Mouse (Mus musculus) hindbrain, embryonic 13.5 days (tissue): ENCODE data around the gene Gm7579. TPM values are rescaled to one million over a fixed set of nuclear protein-coding genes. Genes with fewer than 3 reads are reported as not detected.
"Not testable (repeated sequence)": the region's sequence is repeated elsewhere in the genome, so short reads cannot be mapped to it uniquely, and the experiment has no call there.

Experiments used
- ATAC-seq: fragments of 200-750 bp; cut with Nextera tagmentation; 2 replicates; pipeline ENCODE4 v1.8.0; 2017; ENCODE audit warnings: moderate TSS enrichment; ENCODE audit not compliant: low FRiP score
- H3K27ac ChIP-seq: fragments of 300-500 bp; sonication (generic); 2 replicates; pipeline ENCODE4 v1.5.1; 2015; ENCODE audit warnings: inconsistent platforms, mild to moderate bottlenecking, moderate library complexity
- H3K27me3 ChIP-seq: fragments of 300-500 bp; sonication (generic); 2 replicates; pipeline ENCODE4 v1.6.1; 2015; ENCODE audit warnings: mild to moderate bottlenecking, inconsistent platforms
- H3K36me3 ChIP-seq: fragments of 300-500 bp; sonication (generic); 2 replicates; pipeline ENCODE4 v1.6.1; 2015; ENCODE audit warnings: mild to moderate bottlenecking, inconsistent platforms
- H3K4me1 ChIP-seq: fragments of 300-500 bp; sonication (generic); replicated peaks from 2 replicates; pipeline ENCODE4 v1.6.1; 2015; ENCODE audit warnings: inconsistent platforms
- H3K4me2 ChIP-seq: fragments of 300-500 bp; sonication (generic); 2 replicates; pipeline ENCODE4 v1.6.1; 2015; ENCODE audit warnings: inconsistent platforms, mild to moderate bottlenecking, moderate library complexity
- H3K4me3 ChIP-seq: fragments of 300-500 bp; sonication (generic); 2 replicates; pipeline ENCODE4 v1.5.1; 2015; ENCODE audit warnings: mild to moderate bottlenecking, inconsistent platforms
- H3K9ac ChIP-seq: fragments of 300-500 bp; sonication (generic); 2 replicates; pipeline ENCODE4 v1.6.1; 2015; ENCODE audit warnings: mild to moderate bottlenecking, inconsistent platforms
- H3K9me3 ChIP-seq: fragments of 300-500 bp; sonication (generic); 2 replicates; pipeline ENCODE4 v1.6.1; 2016; ENCODE audit warnings: inconsistent platforms
- WGBS: fragments of 180-500 bp; shearing (Covaris S2); methylation state at CpG from one replicate; pipeline ENCODE4 v1.1.7; 2015; 5-methylcytosine and 5-hydroxymethylcytosine counted together
- polyA plus RNA-seq: library from polyadenylated mRNA; unstranded; fragments of >200 nt; fragmentation: Nextera tagmentation; extraction: Ambion mirVana; gene quantifications from 2 replicates; pipeline ENCODE4 v1.2.1, GENCODE M21; 2015

Gm7579 gene
- polyA plus RNA-seq: not detected in 2 replicates

DNA sequence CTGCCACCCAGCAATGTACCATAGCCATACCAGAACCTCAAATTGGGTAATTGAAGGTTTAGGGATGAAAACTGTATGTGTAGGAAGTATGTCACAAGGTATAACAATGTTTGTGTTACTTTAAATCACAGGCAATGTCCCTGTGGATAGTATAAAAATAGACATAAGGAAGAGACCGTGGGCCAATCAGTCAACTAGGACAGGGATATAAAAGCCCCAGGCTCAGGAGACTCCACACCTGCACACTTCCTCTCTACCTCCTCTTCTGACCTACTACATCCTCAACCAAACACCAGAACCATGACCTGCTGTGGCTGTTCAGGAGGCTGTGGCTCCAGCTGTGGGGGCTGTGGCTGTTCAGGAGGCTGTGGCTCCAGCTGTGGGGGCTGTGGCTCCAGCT is at the start of gene Gm7579:
Gene Gm7579 (plus strand): TSS at position 301 of the 400 bp plus-strand sequence.
- Histone ChIP-seq H3K4me2 (no peak within 1 kb of the TSS), H3K36me3 (no peaks in the 10 kb centered on the region), H3K4me3 (no peak within 1 kb of the TSS), H3K9ac (no peak within 1 kb of the TSS), H3K4me1 (no peaks in the 10 kb centered on the region), H3K27ac (no peak within 1 kb of the TSS), H3K27me3 (no peaks in the 10 kb centered on the region), H3K9me3 (no peaks in the 10 kb centered on the region)
- 67% methylated on average over 1 of the region's 1 CpGs for WGBS
- ATAC-seq: no peak

DNA sequence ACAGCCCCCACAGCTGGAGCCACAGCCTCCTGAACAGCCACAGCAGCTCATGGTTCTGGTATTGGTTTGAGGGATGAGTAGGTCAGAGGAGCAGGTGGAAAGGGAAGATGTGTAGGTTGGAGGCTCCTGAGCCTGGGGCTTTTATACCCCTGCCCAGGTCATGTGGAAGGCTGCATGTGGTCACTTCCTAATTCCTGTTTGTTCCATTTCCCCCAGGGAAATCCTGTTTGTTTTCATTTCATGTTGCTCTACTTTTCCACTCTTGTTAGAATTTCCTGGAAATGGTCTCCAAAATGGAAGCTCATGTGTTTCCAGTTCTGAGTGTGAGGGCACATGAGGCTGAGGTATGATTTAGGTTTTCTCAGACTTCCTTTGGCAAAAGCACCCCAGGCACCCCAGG is 46.0 kb upstream of the Gm7579 start, which contains the start of gene Gm4553:
Gene Gm4553 (minus strand): TSS at position 101 of the 400 bp plus-strand sequence.
- H3K36me3 ChIP-seq, H3K4me3 ChIP-seq, H3K4me2 ChIP-seq, H3K4me1 ChIP-seq, ATAC-seq, H3K27me3 ChIP-seq, H3K9me3 ChIP-seq, H3K27ac ChIP-seq, H3K9ac ChIP-seq: not testable (repeated sequence)

DNA sequence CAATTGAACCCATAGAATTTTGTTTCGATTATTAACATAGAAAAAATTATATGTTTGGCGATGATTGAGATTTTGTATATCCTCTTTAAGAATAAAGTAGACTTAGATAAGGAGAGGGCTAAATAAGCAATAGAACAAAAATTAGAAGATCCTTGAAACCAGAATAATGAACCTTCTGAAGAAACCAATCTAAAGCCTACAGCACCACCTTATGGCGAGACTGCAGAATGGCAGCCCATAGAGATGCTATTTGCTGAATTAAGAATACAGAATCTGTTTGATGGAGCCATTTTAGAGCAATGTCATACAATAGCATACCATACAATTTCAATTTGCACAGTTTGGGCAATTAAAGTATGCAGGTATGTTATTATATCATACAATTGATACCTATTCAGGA is 41.8 kb upstream of the Gm7579 start:
- no peak overlapping the region for H3K4me2 ChIP-seq
- 43% methylated on average over 3 of the region's 3 CpGs for WGBS
- no peaks in the 10 kb centered on the region for H3K9me3 ChIP-seq
- H3K4me3 ChIP-seq: no peak overlapping the region
- ATAC-seq: no peak
- H3K9ac ChIP-seq: no peak overlapping the region
- no peaks in the 10 kb centered on the region for H3K4me1 ChIP-seq
- no peaks in the 10 kb centered on the region for H3K36me3 ChIP-seq
- no peaks in the 10 kb centered on the region for H3K27me3 ChIP-seq
- no peak overlapping the region for H3K27ac ChIP-seq

DNA sequence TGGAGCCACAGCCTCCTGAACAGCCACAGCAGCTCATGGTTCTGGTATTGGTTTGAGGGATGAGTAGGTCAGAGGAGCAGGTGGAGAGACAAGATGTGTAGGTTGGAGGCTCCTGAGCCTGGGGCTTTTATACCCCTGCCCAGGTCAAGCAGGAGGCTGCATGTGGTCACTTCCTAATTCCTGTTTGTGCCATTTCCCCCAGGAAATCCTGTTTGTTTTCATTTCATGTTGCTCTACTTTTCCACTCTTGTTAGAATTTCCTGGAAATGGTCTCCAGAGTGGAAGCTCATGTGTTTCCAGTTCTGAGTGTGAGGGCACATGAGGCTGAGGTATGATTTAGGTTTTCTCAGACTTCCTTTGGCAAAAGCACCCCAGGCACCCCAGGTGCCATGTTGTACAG is 35.8 kb upstream of the Gm7579 start, which contains the start of gene Krtap5-2:
Gene Krtap5-2 (minus strand): TSS at position 101 of the 400 bp plus-strand sequence.
- not testable (repeated sequence) for ATAC-seq, H3K4me2 ChIP-seq, H3K27ac ChIP-seq, H3K9me3 ChIP-seq, H3K4me1 ChIP-seq, H3K4me3 ChIP-seq, H3K27me3 ChIP-seq, H3K9ac ChIP-seq, H3K36me3 ChIP-seq

DNA sequence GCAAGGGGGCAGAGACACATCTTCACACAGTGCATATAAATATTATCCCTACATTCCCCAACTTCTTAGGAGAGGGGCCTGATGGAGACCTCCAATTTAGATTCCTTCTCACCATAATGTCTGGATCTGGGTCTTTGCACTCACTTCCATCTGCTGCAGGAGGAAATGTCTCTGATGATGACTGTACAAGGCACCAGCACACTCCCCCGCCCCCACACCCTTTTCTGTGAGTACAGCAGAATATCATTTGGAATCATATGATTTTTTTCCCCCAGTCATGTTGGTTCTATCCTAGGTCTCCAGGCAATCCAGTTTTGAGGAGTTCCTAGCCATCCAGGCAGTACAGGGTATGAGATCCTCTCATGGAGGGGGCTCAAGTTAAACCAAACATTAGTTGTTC is 33.0 kb upstream of the Gm7579 start:
- no peaks in the 10 kb centered on the region for H3K9me3 ChIP-seq
- H3K4me3 ChIP-seq: no peak overlapping the region
- H3K9ac ChIP-seq: no peak overlapping the region
- no peaks in the 10 kb centered on the region for H3K4me1 ChIP-seq
- no peaks in the 10 kb centered on the region for H3K27me3 ChIP-seq
- no peak for ATAC-seq
- WGBS: 97% methylated on average over 1 of the region's 1 CpGs
- no peak overlapping the region for H3K4me2 ChIP-seq
- H3K27ac ChIP-seq: no peak overlapping the region
- no peaks in the 10 kb centered on the region for H3K36me3 ChIP-seq

DNA sequence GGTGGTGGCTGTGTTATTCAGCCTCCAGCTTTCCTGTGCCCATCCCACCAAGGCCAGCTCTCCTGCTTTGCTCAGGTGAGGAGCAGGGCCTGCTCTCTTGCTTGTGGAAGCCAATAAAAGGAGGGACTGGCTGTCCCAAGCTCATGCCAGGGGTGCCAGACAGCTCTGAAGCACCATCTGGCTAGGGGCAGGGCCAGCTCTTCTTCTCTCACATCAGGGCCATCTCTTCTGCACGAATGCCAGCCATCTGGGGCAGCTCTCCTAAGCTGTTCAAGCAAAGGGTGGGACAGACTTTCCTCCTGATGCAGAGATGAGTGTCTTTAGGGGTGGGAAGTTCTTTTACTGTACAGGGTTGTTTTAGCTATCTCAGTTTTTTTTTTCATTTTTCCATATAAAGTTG is 30.6 kb upstream of the Gm7579 start:
- Histone ChIP-seq H3K27ac (no peak overlapping the region), H3K4me1 (no peaks in the 10 kb centered on the region), H3K27me3 (no peaks in the 10 kb centered on the region), H3K9ac (no peak overlapping the region), H3K4me3 (no peak overlapping the region), H3K36me3 (no peaks in the 10 kb centered on the region), H3K4me2 (no peak overlapping the region), H3K9me3 (no peaks in the 10 kb centered on the region)
- no peak for ATAC-seq
- WGBS: 57% methylated on average over 1 of the region's 1 CpGs

DNA sequence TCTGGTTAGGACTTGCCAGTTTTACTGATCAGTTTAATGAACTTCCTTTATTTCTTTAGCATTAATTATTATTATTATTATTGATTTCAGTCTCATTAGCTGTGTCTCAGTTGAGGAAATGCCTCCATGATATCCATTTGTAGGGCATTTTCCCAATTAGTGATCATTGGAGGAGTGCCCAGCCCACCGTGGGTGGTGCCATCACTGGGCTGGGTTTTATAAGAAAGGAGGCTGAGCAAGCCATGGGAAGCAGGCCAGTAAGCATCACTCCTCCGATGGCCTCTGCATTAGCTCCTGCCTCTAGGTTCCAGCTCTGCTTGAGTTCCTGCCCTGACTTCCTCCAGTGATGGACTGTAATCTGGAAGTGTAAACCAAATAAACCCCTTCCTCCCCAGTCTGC is 23.5 kb upstream of the Gm7579 start:
- no peak for ATAC-seq
- Histone ChIP-seq H3K36me3 (no peaks in the 10 kb centered on the region), H3K4me1 (no peaks in the 10 kb centered on the region), H3K27ac (no peak overlapping the region), H3K4me2 (no peak overlapping the region), H3K27me3 (0 out of 2 replicates have a peak, but pooled peaks cover 3% of the 10 kb centered on the region), H3K9me3 (no peaks in the 10 kb centered on the region), H3K4me3 (no peak overlapping the region), H3K9ac (no peak overlapping the region)
- WGBS: 81% methylated on average over 2 of the region's 2 CpGs

DNA sequence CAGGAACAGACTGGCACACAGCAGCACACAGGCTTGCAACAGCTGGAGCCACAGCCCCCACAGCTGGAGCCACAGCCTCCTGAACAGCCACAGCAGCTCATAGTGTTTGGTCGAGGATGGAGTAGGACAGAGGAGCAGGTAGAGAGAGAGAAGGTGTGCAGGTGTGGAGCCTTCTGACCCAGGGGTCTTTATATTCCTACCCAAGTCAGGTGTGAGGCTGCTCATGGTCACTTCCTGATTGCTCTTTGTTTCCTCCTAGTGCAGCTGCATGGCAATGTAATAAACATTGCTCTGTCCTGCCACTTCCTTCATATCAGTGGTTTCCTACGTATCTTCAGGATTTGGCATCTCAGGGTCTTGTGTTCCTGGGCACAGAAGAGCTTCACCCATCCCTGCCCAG is 21.4 kb upstream of the Gm7579 start, which contains the start of gene Gm10153:
Gene Gm10153 (minus strand): TSS at position 101 of the 400 bp plus-strand sequence.
- ATAC-seq: no peak
- WGBS: 57% methylated on average over 2 of the region's 2 CpGs
- Histone ChIP-seq H3K27ac (no peak within 1 kb of the TSS), H3K4me1 (no peaks in the 10 kb centered on the region), H3K27me3 (0 out of 2 replicates have a peak, but pooled peaks cover 3% of the 10 kb centered on the region), H3K4me2 (no peak within 1 kb of the TSS), H3K9me3 (no peaks in the 10 kb centered on the region), H3K9ac (no peak within 1 kb of the TSS), H3K4me3 (no peak within 1 kb of the TSS), H3K36me3 (no peaks in the 10 kb centered on the region)

DNA sequence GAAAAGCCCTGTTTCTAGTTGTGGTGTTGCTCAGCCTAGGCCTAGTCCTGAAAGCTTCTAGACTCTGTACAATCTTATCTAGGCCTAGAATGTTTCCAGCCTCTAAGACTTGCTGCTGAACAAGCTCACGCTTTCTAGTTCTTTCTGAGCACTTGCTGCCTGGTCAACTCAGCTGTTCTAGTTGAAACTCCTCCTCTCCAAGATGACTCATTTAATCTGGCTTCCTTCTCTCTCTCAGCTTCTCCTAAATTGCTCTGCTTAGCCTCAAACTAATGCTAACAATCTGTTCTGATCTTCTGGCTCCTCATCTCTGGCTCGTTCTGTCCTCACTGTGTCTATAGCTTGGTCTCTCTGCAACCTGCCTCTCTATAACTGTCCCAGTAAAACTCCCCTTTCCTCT is 12.9 kb upstream of the Gm7579 start:
- 84% methylated on average over 2 of the region's 2 CpGs for WGBS
- H3K9ac ChIP-seq: no peak overlapping the region
- H3K4me3 ChIP-seq: no peak overlapping the region
- H3K27me3 ChIP-seq: 0 out of 2 replicates have a peak, but pooled peaks cover 2% of the 10 kb centered on the region
- no peaks in the 10 kb centered on the region for H3K9me3 ChIP-seq
- no peaks in the 10 kb centered on the region for H3K36me3 ChIP-seq
- H3K4me2 ChIP-seq: no peak overlapping the region
- no peak overlapping the region for H3K27ac ChIP-seq
- no peak for ATAC-seq
- H3K4me1 ChIP-seq: no peaks in the 10 kb centered on the region

DNA sequence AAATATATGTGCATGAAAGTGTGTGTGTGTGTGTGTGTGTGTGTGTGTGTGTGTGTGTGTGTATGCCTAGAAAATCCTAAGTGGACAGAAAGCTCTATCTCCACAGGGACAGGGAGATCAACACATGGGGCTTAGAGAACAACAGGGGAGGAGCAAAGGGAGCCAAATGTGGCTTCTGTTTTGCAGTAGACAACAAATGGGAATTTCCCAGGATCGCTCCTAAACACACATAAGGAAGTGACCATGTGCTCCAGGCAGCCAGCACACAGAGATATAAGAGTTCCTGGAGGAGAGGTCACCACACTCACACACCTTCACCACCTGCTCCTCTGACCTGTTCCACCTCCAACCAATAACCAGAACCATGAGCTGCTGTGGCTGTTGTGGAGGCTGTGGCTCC is 10.6 kb upstream of the Gm7579 start, which contains the start of gene Krtap5-3:
Gene Krtap5-3 (plus strand): TSS at position 301 of the 400 bp plus-strand sequence.
- Histone ChIP-seq H3K9ac (no peak within 1 kb of the TSS), H3K4me2 (no peak within 1 kb of the TSS), H3K9me3 (no peaks in the 10 kb centered on the region), H3K27me3 (0 out of 2 replicates have a peak, but pooled peaks cover 2% of the 10 kb centered on the region), H3K4me1 (no peaks in the 10 kb centered on the region), H3K36me3 (no peaks in the 10 kb centered on the region), H3K27ac (no peak within 1 kb of the TSS), H3K4me3 (no peak within 1 kb of the TSS)
- WGBS: 69% methylated on average over 1 of the region's 1 CpGs
- no peak for ATAC-seq

DNA sequence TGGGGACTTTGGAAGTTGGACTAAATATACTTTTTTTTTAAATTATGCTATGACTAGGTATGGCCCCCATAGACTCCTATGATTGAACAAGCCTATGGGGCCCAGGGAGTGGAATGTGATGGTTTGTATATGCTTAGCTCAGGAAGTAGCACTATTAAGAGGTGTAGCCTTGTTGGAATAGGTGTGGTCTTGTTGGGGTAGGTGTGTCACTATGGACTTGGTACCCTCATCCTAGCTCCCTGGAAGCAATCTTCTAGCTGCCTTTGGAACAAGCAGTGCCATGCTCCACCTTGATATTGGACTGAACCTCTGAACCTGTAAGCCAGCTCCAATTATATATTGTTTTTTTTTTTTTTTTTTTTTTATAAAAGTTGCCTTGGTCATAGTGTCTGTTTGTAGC is 6.2 kb upstream of the Gm7579 start:
- ATAC-seq: no peak
- no peak overlapping the region for H3K9ac ChIP-seq
- H3K4me3 ChIP-seq: no peak overlapping the region
- 0 out of 2 replicates have a peak, but pooled peaks cover 2% of the 10 kb centered on the region for H3K27me3 ChIP-seq
- H3K27ac ChIP-seq: no peak overlapping the region
- H3K4me1 ChIP-seq: no peaks in the 10 kb centered on the region
- no peaks in the 10 kb centered on the region for H3K9me3 ChIP-seq
- H3K4me2 ChIP-seq: no peak overlapping the region
- H3K36me3 ChIP-seq: no peaks in the 10 kb centered on the region

DNA sequence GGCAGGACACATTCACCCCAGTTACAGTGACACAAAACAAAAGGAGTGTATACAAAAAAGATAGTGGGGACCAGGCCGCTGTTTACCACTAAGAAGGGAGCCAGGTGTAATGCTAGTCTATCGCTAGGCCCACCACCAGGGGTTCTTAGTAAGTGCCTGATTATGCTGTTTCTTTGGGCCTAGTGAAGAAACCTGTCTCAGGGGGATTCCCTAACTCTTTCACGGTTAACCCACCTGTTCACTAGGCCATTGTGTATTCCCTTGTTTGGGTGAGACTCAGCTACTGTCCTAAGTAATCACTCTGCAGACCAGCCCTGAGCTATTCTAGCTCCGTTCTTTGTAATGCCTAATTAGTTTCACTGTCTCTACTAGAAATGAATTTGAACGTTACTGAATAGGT is 4.8 kb upstream of the Gm7579 start:
- H3K9me3 ChIP-seq, H3K27ac ChIP-seq, H3K4me3 ChIP-seq, H3K4me1 ChIP-seq, H3K36me3 ChIP-seq, H3K27me3 ChIP-seq, ATAC-seq, H3K4me2 ChIP-seq, H3K9ac ChIP-seq: not testable (repeated sequence)
- WGBS: 80% methylated on average over 5 of the region's 5 CpGs

DNA sequence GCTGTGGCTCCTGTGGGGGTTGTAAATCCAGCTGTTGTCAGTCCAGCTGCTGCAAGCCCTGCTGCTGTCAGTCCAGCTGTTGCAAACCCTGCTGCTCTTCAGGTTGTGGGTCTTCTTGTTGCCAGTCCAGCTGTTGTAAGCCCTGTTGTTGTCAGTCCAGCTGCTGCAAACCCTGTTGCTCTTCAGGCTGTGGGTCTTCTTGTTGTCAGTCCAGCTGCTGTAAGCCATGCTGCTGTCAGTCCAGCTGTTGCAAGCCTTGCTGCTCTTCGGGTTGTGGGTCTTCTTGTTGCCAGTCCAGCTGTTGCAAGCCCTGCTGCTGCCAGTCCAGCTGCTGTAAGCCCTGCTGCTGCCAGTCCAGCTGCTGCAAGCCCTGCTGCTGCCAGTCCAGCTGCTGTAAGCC is 477 bp downstream of the Gm7579 start:
- H3K27ac ChIP-seq, ATAC-seq, H3K36me3 ChIP-seq, H3K4me3 ChIP-seq, H3K9me3 ChIP-seq, H3K4me2 ChIP-seq, H3K27me3 ChIP-seq, H3K4me1 ChIP-seq, H3K9ac ChIP-seq: not testable (repeated sequence)
- WGBS: 68% methylated on average over 1 of the region's 1 CpGs
